Mouse (Mus musculus) midbrain, postnatal 0 days (tissue): Measurements from ENCODE around the gene Ano6. TPM values are rescaled to one million over a fixed set of nuclear protein-coding genes. Genes with fewer than 3 reads are reported as not detected.

Source experiments
- ATAC-seq: fragments of 200-750 bp; cut with Nextera tagmentation; 2 replicates; pipeline ENCODE4 v1.8.0; 2017; ENCODE audit warnings: moderate number of reproducible peaks, mild to moderate bottlenecking, moderate TSS enrichment, moderate library complexity; ENCODE audit not compliant: low FRiP score
- DNase-seq: peaks from one replicate; pipeline ENCODE4 v3.0.0-alpha.2; 2015; ENCODE audit warnings: low spot score
- H3K27ac ChIP-seq: fragments of 300-500 bp; sonication (generic); 2 replicates; pipeline ENCODE4 v1.5.1; 2014; ENCODE audit warnings: low read depth, mild to moderate bottlenecking, low read length, mixed read lengths
- H3K27me3 ChIP-seq: fragments of 300-500 bp; sonication (generic); 2 replicates; pipeline ENCODE4 v1.6.1; 2014; ENCODE audit warnings: low read length, control low read depth, mixed read lengths; ENCODE audit not compliant: insufficient read depth
- H3K36me3 ChIP-seq: fragments of 300-500 bp; sonication (generic); 2 replicates; pipeline ENCODE4 v1.6.1; 2014; ENCODE audit warnings: low read length, control low read depth, mixed read lengths; ENCODE audit not compliant: insufficient read depth
- H3K4me1 ChIP-seq: fragments of 300-500 bp; sonication (generic); 2 replicates; pipeline ENCODE4 v1.6.1; 2014; ENCODE audit warnings: mild to moderate bottlenecking, control low read depth, antibody characterized with exemption, low read length, mixed read lengths; ENCODE audit not compliant: insufficient read depth
- H3K4me2 ChIP-seq: fragments of 300-500 bp; sonication (generic); 2 replicates; pipeline ENCODE4 v1.6.1; 2014; ENCODE audit warnings: low read depth, mild to moderate bottlenecking, low read length, mixed read lengths; ENCODE audit not compliant: poor library complexity, severe bottlenecking
- H3K4me3 ChIP-seq: fragments of 300-500 bp; sonication (generic); 2 replicates; pipeline ENCODE4 v1.5.1; 2014; ENCODE audit warnings: low read depth, mild to moderate bottlenecking, low read length, moderate library complexity
- H3K9ac ChIP-seq: fragments of 300-500 bp; sonication (generic); replicated peaks from 2 replicates; pipeline ENCODE4 v1.6.1; 2014; ENCODE audit warnings: mild to moderate bottlenecking, low read length, moderate library complexity, mixed read lengths; ENCODE audit not compliant: poor library complexity, severe bottlenecking
- H3K9me3 ChIP-seq: fragments of 300-500 bp; sonication (generic); 2 replicates; pipeline ENCODE4 v1.6.1; 2016; ENCODE audit warnings: low read length, control low read depth
- CTCF ChIP-seq: IDR thresholded peaks from 2 replicates; pipeline ENCODE4 v1.5.1; 2016; ENCODE audit warnings: antibody characterized with exemption, mild to moderate bottlenecking
- WGBS: fragments of 180-500 bp; shearing (Covaris S2); extraction: QIAGEN DNeasy Blood & Tissue Kit; methylation state at CpG from one replicate; pipeline ENCODE4 v1.1.7; 2014; 5-methylcytosine and 5-hydroxymethylcytosine counted together
- polyA plus RNA-seq: library from polyadenylated mRNA; unstranded; fragments of >200 nt; fragmentation: Nextera tagmentation; extraction: Ambion mirVana; gene quantifications from 2 replicates; pipeline ENCODE4 v1.2.1, GENCODE M21; 2015
- total RNA-seq: library from RNA; depleted of rRNA; stranded (reverse); fragments of >200 nt; gene quantifications from 2 replicates; pipeline ENCODE4 v1.2.3, GENCODE M21; 2014

Gene Ano6
- total and polyA plus RNA-seq, 2 experiments from 2014 or later, result 19.9 to 35.0 TPM

- no peaks in the 10 kb centered on the region for H3K27me3 ChIP-seq
- no peaks in the 10 kb centered on the region for H3K9me3 ChIP-seq
- 59% methylated on average over 10 of the region's 10 CpGs for WGBS
- H3K4me1 ChIP-seq, result no peaks in the 10 kb centered on the region
- no peak for TF ChIP-seq CTCF
- no peaks in the 10 kb centered on the region for H3K36me3 ChIP-seq
- peak; percentile 86 for DNase-seq
- no peak overlapping the region for H3K27ac ChIP-seq
- no peak for ATAC-seq
- H3K4me2 ChIP-seq, result no peak overlapping the region
- H3K9ac ChIP-seq, result no peak overlapping the region
- no peak overlapping the region for H3K4me3 ChIP-seq
These were observed 33.5 kb upstream of the Ano6 start for GRCm38 (mm10) chr15:95757169-95757568.

- DNase-seq (no peak), ATAC-seq (no peak)
- no peak overlapping the region for H3K4me3 ChIP-seq
- 76% methylated on average over 5 of the region's 5 CpGs for WGBS
- no peak overlapping the region for H3K4me2 ChIP-seq
- H3K27me3 ChIP-seq, result no peaks in the 10 kb centered on the region
- H3K27ac ChIP-seq, result no peak overlapping the region
- H3K36me3 ChIP-seq, result no peaks in the 10 kb centered on the region
- H3K9ac ChIP-seq, result no peak overlapping the region
- no peaks in the 10 kb centered on the region for H3K9me3 ChIP-seq
- TF ChIP-seq CTCF, result no peak
- no peaks in the 10 kb centered on the region for H3K4me1 ChIP-seq
These were observed 32.6 kb upstream of the Ano6 start for GRCm38 (mm10) chr15:95758069-95758468.

- H3K4me3 ChIP-seq, result no peak overlapping the region
- no peaks in the 10 kb centered on the region for H3K27me3 ChIP-seq
- no peaks in the 10 kb centered on the region for H3K9me3 ChIP-seq
- H3K4me2 ChIP-seq, result no peak overlapping the region
- H3K9ac ChIP-seq, result no peak overlapping the region
- TF ChIP-seq CTCF, result no peak
- H3K4me1 ChIP-seq, result no peaks in the 10 kb centered on the region
- no peak for DNase-seq
- no peaks in the 10 kb centered on the region for H3K36me3 ChIP-seq
- no peak overlapping the region for H3K27ac ChIP-seq
- ATAC-seq, result no peak
- 86% methylated on average over 12 of the region's 12 CpGs for WGBS
These were observed 31.8 kb upstream of the Ano6 start for GRCm38 (mm10) chr15:95758696-95759434.

- Histone ChIP-seq H3K4me2 (no peak overlapping the region), H3K36me3 (no peaks in the 10 kb centered on the region), H3K9ac (no peak overlapping the region), H3K27ac (no peak overlapping the region), H3K27me3 (no peaks in the 10 kb centered on the region), H3K4me1 (no peaks in the 10 kb centered on the region), H3K9me3 (no peaks in the 10 kb centered on the region), H3K4me3 (no peak overlapping the region)
- WGBS, result 77% methylated on average over 6 of the region's 6 CpGs
- TF ChIP-seq CTCF, result no peak
- no peak for ATAC-seq
- DNase-seq, result no peak
These were observed 30.8 kb upstream of the Ano6 start for GRCm38 (mm10) chr15:95759857-95760256.

- H3K4me1 ChIP-seq, result no peaks in the 10 kb centered on the region
- 74% methylated on average over 7 of the region's 7 CpGs for WGBS
- no peaks in the 10 kb centered on the region for H3K36me3 ChIP-seq
- no peaks in the 10 kb centered on the region for H3K27me3 ChIP-seq
- H3K27ac ChIP-seq, result no peak overlapping the region
- H3K9me3 ChIP-seq, result no peaks in the 10 kb centered on the region
- H3K9ac ChIP-seq, result no peak overlapping the region
- ATAC-seq (no peak), DNase-seq (no peak)
- H3K4me3 ChIP-seq, result no peak overlapping the region
- TF ChIP-seq CTCF, result no peak
- H3K4me2 ChIP-seq, result no peak overlapping the region
These were observed 29.2 kb upstream of the Ano6 start for GRCm38 (mm10) chr15:95761420-95761819.

- Histone ChIP-seq H3K9me3 (no peaks in the 10 kb centered on the region), H3K4me2 (no peak overlapping the region), H3K27ac (no peak overlapping the region), H3K36me3 (no peaks in the 10 kb centered on the region), H3K27me3 (no peaks in the 10 kb centered on the region), H3K4me1 (no peaks in the 10 kb centered on the region), H3K9ac (no peak overlapping the region), H3K4me3 (no peak overlapping the region)
- DNase-seq (peak; percentile 87), ATAC-seq (no peak)
- peak; percentile 88 for TF ChIP-seq CTCF
- 35% methylated on average over 12 of the region's 12 CpGs for whole genome bisulfite sequencing
These were observed 27.9 kb upstream of the Ano6 start for GRCm38 (mm10) chr15:95762661-95763303.
